Mouse (Mus musculus): ENCODE measurements at regions not wholly inside any gene's neighbourhood (a gene's known extent, or its start where the extent isn't known, plus 50 kb on each side); places are given as distances from the start of the nearest gene placed in this dataset.

- no peak for DNase-seq (ENCODE audit: low spot score)
Measured at GRCm38 (mm10) chr13:25560339-25560738, 290.0 kb upstream of the Nrsn1 start.

GRCm38 (mm10) chr13:25554962-25555361, 284.7 kb upstream of the Nrsn1 start:
- DNase-seq (ENCODE audit: low spot score) = no peak

GRCm38 (mm10) chr13:25548551-25548950, 278.2 kb upstream of the Nrsn1 start:
- no peak for DNase-seq (ENCODE audit: low spot score)

- no peak for DNase-seq (ENCODE audit: low spot score)
Measured at GRCm38 (mm10) chr13:25547150-25548145, 277.1 kb upstream of the Nrsn1 start.

GRCm38 (mm10) chr13:25524094-25524493, 253.8 kb upstream of the Nrsn1 start:
- DNase-seq (ENCODE audit: low spot score) = no peak

GRCm38 (mm10) chr13:25507355-25507754, 237.1 kb upstream of the Nrsn1 start:
- no peak for DNase-seq (ENCODE audit: low spot score)

- DNase-seq (ENCODE audit: low spot score) = no peak
Measured at GRCm38 (mm10) chr13:25494492-25495034, 224.3 kb upstream of the Nrsn1 start.

- no peak for DNase-seq (ENCODE audit: low spot score)
Measured at GRCm38 (mm10) chr13:25490036-25490435, 219.7 kb upstream of the Nrsn1 start.

- DNase-seq (ENCODE audit: low spot score) = no peak
Measured at GRCm38 (mm10) chr13:25483309-25483708, 213.0 kb upstream of the Nrsn1 start.

GRCm38 (mm10) chr13:25451917-25452316, 181.6 kb upstream of the Nrsn1 start:
- DNase-seq (ENCODE audit: low spot score) = no peak

GRCm38 (mm10) chr13:25451357-25451861, 181.1 kb upstream of the Nrsn1 start:
- DNase-seq (ENCODE audit: low spot score) = no peak

GRCm38 (mm10) chr13:25429701-25430418, 159.6 kb upstream of the Nrsn1 start:
- no peak for DNase-seq (ENCODE audit: low spot score)

- no peak for DNase-seq (ENCODE audit: low spot score)
Measured at GRCm38 (mm10) chr13:25403182-25403795, 133.0 kb upstream of the Nrsn1 start.

- no peak for DNase-seq (ENCODE audit: low spot score)
Measured at GRCm38 (mm10) chr13:25402691-25403090, 132.4 kb upstream of the Nrsn1 start.

GRCm38 (mm10) chr13:25401936-25402504, 131.7 kb upstream of the Nrsn1 start:
- DNase-seq (ENCODE audit: low spot score) = no peak

- no peak for DNase-seq (ENCODE audit: low spot score)
Measured at GRCm38 (mm10) chr13:25392770-25393290, 122.5 kb upstream of the Nrsn1 start.

GRCm38 (mm10) chr13:25362627-25362967, 92.3 kb upstream of the Nrsn1 start:
- DNase-seq (ENCODE audit: low spot score) = no peak

GRCm38 (mm10) chr13:25361850-25362626, 91.7 kb upstream of the Nrsn1 start:
- DNase-seq (ENCODE audit: low spot score) = no peak

- no peak for DNase-seq (ENCODE audit: low spot score)
Measured at GRCm38 (mm10) chr13:25347558-25347957, 77.3 kb upstream of the Nrsn1 start.

- DNase-seq (ENCODE audit: low spot score) = no peak
Measured at GRCm38 (mm10) chr13:25343309-25343708, 73.0 kb upstream of the Nrsn1 start.

GRCm38 (mm10) chr13:25341826-25342225, 71.5 kb upstream of the Nrsn1 start:
- DNase-seq (ENCODE audit: low spot score) = no peak
